Mouse (Mus musculus) layer of hippocampus, postnatal 10 days (tissue): Measurements from ENCODE around the gene Xpr1. TPM values are rescaled to one million over a fixed set of nuclear protein-coding genes. Genes with fewer than 3 reads are reported as not detected.

Experiments
- DNase-seq, 2 experiments: peaks; one replicate each; pipeline ENCODE4 v3.0.0; 2021; ENCODE audit warnings: low spot score in 2 of 2
- total RNA-seq, 2 experiments: library from RNA; stranded (reverse); gene quantifications; 2 replicates each; pipeline ENCODE4 v1.2.3; 2021

Gene Xpr1
- total RNA-seq, 2 experiments from 2014 or later, result 99.4 to 105 TPM

DNA sequence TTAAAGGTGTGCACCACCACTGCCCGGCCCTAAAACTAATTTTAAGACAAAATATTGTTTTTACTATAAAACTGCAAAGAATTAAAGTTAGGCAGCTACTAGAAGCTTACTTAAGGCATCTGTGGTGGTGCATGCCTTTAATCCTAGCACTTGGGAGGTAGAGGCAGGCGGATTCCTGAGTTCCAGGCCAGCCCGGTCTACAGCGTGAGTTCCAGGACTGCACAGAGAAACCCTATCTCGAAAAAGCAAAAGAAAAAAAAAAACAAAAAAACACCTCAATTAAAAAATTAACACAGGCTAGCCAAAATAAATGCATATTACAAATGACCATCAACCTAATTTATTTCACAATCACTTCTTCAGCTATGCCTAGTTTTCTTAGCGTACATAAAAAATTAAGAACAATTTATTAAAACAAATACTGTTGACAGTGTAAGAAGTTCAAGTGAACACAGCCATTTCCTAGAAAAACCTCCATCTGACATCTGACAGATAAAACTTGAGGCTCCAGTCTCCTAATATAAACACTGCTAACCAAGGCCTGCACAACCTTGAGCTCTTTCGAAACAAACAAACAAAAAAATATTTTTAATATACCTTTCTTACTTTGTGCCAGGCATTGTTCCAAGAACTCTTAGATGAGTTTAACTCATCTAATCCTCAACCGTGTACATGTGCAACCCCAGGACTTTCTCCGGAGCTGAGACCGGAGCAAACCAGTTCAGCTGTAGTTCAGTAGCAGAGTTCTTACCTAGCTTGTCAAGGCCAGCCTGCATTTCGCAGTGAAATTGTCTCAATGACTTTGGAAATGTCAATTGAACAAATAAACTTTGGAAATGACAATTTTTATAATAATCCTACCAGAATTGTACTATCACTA, 9.3 kb downstream of the Xpr1 start:
- no peak for DNase-seq

GRCm38 (mm10) chr1:155400056-155400455, 17.2 kb downstream of the Xpr1 start:
- no peak for DNase-seq

DNA sequence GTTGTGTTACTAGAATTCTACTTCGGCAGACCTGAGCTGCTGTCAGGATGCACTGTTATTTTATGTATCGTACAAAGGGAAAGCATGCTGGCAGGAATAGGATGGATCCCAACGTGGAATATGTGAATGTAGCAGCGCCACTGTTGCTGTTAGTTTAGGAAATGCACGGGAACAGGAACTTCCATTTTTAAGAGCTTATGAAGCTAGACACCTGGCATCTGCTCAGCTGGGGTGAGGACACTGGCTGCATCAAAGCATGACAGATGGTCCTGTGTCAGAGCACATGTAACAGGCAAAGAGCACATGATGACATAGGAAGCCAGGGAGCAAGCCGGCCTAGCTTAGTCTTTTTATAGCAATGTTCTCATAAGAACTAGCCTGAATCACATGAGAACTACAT, 22.4 kb downstream of the Xpr1 start:
- DNase-seq, result peak; percentile 26 to 29

- no peak for DNase-seq
These were observed 23.2 kb downstream of the Xpr1 start for GRCm38 (mm10) chr1:155394021-155394420.

- DNase-seq, result no peak
These were observed 24.4 kb downstream of the Xpr1 start for GRCm38 (mm10) chr1:155392825-155393224.

DNA sequence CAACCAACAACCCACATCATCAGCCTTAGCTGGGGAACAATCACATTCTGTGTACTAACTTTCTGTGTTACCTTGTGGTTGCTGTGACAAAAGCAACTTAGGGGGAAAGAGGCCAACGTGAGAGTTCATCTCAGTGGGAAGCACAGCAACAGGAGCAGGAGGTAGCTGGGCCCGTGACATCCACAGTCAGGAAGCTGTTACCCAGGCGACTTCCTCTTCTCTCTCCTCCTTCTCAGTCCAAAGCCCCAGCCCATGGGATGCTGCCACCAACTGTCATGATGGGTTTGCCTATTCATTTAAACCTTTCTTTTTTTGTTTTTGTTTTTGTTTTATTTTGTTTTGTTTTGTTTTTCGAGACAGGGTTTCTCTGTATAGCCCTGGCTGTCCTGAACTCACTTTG, 25.7 kb downstream of the Xpr1 start:
- DNase-seq, result no peak

DNA sequence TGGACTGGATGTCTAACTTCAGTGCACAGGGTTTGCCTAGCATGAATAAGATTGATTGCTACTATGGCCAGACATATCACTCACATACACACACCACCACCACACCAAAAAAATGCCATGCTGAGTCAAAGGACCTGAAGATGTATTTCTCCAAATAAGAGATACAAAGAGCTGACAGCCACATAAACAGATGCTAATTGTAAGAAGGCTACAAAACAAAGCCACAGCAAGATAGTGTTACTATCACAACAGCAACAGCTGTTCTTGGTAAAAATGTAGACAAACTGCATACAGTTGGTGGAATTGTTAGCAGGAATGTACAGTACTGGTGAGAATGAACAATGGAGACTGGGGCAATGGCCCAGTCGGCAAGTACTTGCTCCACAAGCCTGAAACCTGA, 28.8 kb downstream of the Xpr1 start:
- no peak for DNase-seq

DNA sequence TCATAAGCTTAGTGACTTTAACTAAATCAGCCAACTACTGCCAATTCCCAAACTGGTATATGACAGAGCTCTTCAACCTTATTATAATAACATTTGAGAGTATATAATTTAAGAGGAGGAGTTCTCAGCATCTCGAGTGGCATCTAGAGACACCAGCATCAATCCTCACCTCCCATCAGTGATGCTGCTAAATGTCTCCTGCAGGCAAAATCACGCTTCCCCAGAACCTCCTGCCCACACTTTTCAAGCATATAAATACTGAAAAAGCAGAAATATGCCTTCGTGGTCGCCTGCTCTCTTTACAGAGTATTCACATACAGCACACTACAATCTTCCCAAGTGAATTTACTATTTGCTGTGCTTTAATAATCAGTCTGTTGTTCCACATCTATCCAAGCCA, 30.7 kb downstream of the Xpr1 start:
- no peak for DNase-seq

DNA sequence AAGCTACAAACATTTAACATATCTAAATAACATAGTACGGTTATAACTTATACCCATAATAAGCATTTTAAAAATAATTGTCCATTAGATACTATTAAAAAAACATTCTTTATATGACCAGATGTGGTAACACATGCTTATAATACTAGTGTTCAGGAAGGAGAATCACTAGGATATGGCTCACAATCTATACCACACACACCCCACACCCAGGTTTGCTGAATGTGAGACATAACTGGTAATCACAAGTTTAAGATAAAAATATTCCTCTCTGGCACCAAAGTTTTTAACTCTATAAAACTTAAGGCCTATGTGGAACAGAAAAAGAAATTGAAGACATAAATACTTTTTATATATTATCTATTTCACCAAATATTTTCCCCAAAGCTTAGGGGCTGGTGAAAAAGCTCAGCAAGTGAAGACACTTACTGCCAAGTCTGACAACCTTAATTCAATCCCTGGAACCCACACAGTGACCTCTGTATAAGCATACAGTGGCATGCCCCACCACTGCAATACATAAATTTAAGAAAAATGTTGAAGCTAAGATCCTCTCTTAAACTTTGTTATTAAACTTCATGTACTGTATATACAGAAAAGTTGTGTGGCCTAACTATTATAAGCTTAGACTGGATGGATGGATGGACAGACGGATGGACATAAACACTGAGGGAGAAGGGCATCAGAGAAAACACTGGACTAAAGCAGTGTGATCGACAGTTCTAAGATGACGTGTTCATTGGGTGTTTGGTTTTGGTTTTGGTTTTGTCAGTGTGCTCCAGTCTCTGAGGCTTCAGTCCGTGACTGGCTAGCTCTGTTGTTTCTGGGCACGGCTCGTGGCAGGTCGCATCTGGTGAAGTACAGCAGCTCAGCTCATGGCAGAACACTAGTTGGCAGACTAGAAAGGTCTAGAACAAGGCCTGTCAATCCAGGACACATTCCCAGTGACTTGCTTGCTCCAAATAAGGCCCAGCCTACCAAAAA, 33.6 kb downstream of the Xpr1 start:
- no peak for DNase-seq

- DNase-seq, result no peak
These were observed 35.3 kb downstream of the Xpr1 start for GRCm38 (mm10) chr1:155381931-155382330.

GRCm38 (mm10) chr1:155379289-155379688, 37.9 kb downstream of the Xpr1 start:
- no peak for DNase-seq

GRCm38 (mm10) chr1:155372821-155373220, 44.4 kb downstream of the Xpr1 start:
- no peak for DNase-seq

- no peak for DNase-seq
These were observed 47.0 kb downstream of the Xpr1 start for GRCm38 (mm10) chr1:155370075-155370658.

DNA sequence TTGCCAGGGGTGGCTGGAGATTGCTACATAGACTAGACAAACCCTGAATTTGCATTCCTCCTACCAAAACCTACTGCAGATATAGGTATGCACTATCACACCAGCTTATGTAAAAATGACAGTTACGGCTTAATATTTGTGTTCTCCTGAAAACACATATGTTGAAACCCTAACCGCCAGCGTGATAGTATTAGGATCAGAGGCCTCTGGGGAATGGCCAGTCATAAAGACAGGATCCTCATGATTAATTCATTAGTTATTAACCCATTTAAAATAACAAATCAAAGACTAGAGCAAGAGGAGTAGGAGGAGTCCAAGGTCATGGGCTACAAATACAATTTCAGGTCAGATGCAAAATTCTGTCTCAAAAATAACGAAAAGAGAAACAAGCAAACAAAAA, 50.8 kb downstream of the Xpr1 start:
- no peak for DNase-seq

- no peak for DNase-seq
These were observed 55.6 kb downstream of the Xpr1 start for GRCm38 (mm10) chr1:155361502-155362126.

DNA sequence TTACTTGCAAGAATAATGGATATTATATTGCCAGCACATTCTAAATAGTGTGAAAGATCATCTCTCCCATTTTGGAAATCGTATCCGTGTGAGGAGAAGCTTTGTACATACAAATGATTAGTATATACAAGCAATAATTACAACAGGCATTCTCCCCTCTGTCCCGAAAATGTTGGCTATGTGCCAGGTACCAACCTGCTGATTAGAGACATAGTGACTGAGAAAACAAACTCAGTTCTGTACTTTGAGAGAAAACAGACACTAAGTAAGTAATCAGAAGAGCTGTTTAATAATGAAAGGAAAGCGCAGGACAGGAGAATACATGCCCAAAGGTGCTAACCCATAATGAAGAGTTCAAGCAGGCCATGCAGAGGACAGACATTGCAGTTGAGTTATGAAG, 64.1 kb downstream of the Xpr1 start:
- no peak for DNase-seq

- no peak for DNase-seq
These were observed 65.7 kb downstream of the Xpr1 start for GRCm38 (mm10) chr1:155351527-155351926.

- no peak for DNase-seq
These were observed 68.7 kb downstream of the Xpr1 start for GRCm38 (mm10) chr1:155348491-155348890.

GRCm38 (mm10) chr1:155347339-155347738, 69.9 kb downstream of the Xpr1 start:
- no peak for DNase-seq

DNA sequence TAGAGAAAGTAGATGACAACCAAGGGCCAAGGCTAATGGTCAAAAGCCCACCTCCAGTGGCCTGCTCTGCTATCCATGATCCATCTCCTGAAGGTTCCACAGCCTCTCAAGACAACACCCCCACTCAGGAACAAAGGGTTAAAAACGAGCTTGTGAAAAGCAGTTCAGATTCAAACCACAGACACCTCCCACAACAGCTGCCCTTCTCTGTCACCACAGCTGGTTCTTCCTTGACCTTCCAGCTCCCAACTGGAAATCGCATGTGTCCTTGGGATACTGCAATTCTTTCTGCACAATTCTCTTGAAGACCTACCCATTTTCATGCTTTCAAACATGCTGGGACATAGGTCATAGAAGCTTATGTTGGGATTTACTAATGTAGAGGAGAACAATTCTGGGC, 73.2 kb downstream of the Xpr1 start:
- no peak for DNase-seq

- DNase-seq, result no peak
These were observed 77.6 kb downstream of the Xpr1 start for GRCm38 (mm10) chr1:155339622-155340021.
